Mouse (Mus musculus) heart, adult 2 months (tissue): Measurements from ENCODE around the gene Padi1.

Source experiments
- CTCF ChIP-seq: fragments of 200-600 bp; IDR thresholded peaks from 2 replicates; pipeline ENCODE4 v1.8.1; 2022; ENCODE audit warnings: antibody characterized with exemption, mild to moderate bottlenecking, moderate library complexity
- EP300 ChIP-seq: fragments of 200-500 bp; IDR thresholded peaks from 2 replicates; pipeline ENCODE4 v1.6.1; 2011; ENCODE audit warnings: low read depth, low read length, control low read depth; ENCODE audit not compliant: insufficient read depth
- POLR2A ChIP-seq: fragments of 200-500 bp; IDR thresholded peaks from 2 replicates; pipeline ENCODE4 v1.6.1; 2011; ENCODE audit warnings: mild to moderate bottlenecking, low read depth, low read length, control low read depth; ENCODE audit not compliant: insufficient read depth

- TF ChIP-seq POLR2A (no peak), CTCF (no peak), EP300 (no peak)
These were observed 9.6 kb upstream of the Padi1 start for GRCm38 (mm10) chr4:140855151-140855550.
